Mouse (Mus musculus) erythroblast, embryonic 14.5 days (primary cell): ENCODE results near the gene Fam118a.

Experiments
- GATA1 ChIP-seq: IDR thresholded peaks from 2 replicates; pipeline ENCODE4 v1.6.1; 2012; ENCODE audit warnings: low read length, inconsistent platforms, mixed read lengths
- TAL1 ChIP-seq: IDR thresholded peaks from 3 replicates; pipeline ENCODE4 v1.6.1; 2012; ENCODE audit warnings: low read length, inconsistent platforms, mixed read lengths

GRCm38 (mm10) chr15:85054098-85054497 lies 25.4 kb downstream of the Fam118a start:
- no peak for TF ChIP-seq GATA1
- TF ChIP-seq TAL1: no peak
